Mouse (Mus musculus): ENCODE results near the gene Lalba.
"Not testable (repeated sequence)": the region's sequence is repeated elsewhere in the genome, so short reads cannot be mapped to it uniquely, and the experiment has no call there.

The Lalba gene

DNA sequence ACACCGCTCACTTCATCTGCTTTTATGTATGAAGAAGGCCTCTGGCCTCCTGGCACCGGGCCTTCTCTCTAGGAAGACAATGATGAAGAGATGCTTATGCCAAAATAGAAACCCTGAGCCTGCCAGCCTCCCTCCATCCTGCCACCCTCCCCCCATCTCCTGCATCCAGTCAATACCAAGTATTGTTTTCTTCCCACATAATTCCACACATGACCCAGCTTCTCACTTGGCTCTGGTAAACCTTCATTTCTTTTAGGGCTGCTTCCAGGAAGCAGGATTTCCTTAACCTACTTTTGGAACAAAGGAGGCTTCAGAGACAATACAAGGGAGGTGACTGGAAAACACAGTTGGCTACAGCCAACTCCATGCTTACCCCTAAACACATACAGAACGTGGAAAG is at the start of gene Lalba:
Lalba (minus strand) TSS at position 21 of the 400 bp plus-strand sequence.
- in situ Hi-C loops (cut with MboI) = no loop called here

GRCm38 (mm10) chr15:98532281-98532680 is 49.8 kb upstream of the Lalba start:
- in situ Hi-C loops (cut with MboI) = no loop called here

DNA sequence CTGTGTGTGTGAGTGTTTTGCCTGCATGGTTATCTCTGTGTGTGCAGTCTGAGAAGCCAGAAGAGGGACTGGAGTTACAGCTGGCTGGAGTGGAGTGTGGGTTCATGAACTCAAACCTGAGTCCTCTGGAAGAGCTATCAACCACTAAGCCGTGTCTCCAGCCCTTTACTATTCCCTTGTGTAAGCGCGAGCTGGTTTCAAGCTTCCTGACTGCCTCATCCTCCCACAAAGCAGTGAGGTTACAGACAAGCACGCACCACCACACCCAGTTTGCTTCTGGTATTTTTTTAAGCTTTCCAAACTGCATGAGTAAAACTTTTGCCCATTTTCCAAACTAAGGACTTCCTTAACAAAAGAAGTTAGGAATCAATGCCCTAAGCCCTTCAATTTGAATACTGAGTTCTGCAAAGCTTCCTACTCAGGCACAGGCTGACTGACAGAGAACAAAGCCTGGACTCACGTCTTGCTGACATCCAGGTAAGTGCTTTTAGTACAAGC is 45.6 kb upstream of the Lalba start:
- in situ Hi-C loops (cut with MboI) = no loop called here

DNA sequence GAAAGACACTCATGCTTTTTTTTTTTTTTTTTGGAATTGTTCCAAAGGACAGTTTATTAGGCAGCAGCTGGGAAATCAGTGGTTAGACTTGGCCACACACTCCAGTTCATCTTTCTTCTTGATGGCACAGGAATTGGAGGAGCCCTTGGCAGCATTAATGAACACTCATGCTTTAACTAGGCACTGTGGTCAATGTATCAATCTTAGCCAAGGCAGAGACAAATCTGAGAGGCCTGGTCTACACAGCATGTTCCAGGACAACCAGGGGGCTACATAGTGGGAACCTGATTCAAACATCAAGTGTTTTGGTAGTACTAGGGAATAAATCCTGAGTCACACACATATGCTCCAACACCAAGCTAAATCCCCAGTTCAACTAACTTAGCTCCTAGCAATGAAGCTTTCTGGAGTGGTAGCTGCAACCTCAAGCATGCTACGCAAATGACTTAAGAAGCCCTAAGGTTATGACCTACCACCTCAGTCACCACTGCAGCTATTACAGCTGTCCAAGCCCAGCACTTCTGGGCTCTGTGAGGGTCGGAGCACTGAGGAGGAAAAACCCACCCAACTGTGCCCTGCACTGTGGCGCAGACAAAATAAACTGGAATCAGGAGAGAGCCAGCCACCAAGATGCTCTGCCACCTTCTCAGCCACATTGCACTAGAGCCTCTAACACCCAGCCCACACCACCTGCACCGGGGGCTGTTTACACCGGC is 44.7 kb upstream of the Lalba start:
- in situ Hi-C loops (cut with MboI) = no loop called here

GRCm38 (mm10) chr15:98526057-98526456 is 43.5 kb upstream of the Lalba start:
- in situ Hi-C loops (cut with MboI) = no loop called here

DNA sequence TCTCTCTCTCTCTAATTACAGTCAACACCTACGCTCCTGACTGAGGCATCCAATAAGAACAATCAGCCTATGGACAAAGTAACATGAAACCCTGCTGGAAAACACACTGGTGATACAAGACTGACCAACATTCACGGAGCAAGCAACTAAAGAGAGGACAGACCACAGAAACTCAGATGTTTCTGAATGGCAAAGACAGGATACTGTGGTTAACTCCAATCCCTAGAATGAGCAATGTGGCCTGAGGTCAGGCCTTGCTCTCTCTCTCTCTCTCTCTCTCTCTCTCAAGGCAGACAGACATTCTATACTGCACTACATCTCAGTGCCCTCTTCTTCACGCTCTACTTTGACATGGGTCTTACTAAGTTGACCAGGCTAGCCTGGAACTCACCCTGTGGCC is 38.7 kb upstream of the Lalba start:
- in situ Hi-C loops (cut with MboI) = no loop called here

- in situ Hi-C loops (cut with MboI) = no loop called here
These were observed 35.1 kb upstream of the Lalba start for GRCm38 (mm10) chr15:98517380-98518355.

- in situ Hi-C loops (cut with MboI) = not testable (repeated sequence)
These were observed 32.3 kb upstream of the Lalba start for GRCm38 (mm10) chr15:98514845-98515244.

- in situ Hi-C loops (cut with MboI) = no loop called here
These were observed 31.6 kb upstream of the Lalba start for GRCm38 (mm10) chr15:98514146-98514545.

DNA sequence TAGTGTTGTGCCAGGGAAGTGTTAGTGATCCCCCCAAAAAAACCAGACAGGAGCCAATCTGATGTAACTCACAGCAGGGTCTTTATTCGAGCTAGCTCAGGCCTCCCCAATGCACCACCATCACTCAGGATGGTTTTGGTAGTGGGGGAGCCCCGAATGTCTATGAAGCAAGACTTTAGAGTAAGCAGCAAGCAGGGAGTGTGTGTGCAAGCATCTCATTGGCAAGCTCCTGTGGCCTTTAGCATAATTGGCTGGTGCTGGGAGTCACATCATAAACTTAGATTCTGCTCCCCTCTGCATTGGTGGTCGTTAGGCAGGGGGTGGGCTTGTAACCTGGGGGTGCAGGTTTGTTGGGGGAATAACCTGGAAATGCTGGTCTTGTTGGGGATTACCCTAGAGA is 31.2 kb upstream of the Lalba start:
- in situ Hi-C loops (cut with MboI) = not testable (repeated sequence)

DNA sequence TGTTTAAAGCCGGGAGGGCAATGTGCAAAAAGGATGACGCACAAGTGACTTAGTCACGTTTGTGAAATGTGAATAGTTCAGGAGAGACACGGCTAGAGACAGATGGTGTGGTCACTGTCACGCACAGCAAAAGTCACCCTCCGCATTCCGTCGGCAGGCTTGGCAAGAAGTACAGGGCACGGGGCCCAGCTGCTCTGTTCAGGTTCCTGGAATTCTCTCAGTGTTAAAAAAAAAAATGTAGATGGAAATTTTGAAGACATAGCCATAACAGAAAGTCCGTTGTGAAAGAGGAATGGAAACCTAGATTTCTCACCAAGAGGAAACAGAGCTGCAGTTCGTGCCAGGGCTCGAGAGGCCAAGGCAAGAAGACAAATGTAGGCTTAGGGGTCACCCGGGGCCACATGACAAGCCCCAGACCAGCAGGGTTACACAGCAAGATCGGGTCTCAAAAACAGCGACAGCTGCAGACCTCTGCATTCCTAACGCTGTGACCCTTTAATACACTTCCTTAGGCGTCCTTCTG is 30.3 kb upstream of the Lalba start:
- in situ Hi-C loops (cut with MboI) = no loop called here

GRCm38 (mm10) chr15:98512232-98512631 is 29.7 kb upstream of the Lalba start:
- in situ Hi-C loops (cut with MboI) = no loop called here

DNA sequence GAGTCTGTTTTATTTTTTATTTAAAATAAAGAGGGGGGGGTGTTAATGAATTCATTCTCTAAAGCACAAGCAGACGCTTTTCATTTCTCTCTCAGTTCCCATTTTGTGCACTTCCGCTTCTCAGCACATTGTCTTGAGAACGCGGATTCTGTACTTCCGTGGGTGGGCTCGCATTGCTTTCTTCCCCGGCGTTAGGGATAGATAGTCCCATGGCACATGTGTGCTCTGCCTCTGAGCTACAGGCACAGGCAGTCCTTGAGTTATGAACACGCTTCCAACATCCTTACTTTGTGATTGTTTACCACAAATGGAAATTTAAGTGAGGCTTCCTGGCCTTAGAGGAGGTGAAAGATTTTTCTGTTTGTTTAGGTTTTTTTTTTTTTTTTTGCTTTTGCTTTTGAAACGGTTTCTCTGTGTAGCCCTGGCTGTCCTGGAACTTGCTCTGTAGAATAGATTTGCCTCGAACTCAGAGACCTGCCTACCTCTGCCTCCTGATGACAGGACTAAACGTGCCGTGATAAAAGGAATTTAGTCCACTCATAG is 28.9 kb upstream of the Lalba start:
- in situ Hi-C loops (cut with MboI) = no loop called here

- in situ Hi-C loops (cut with MboI) = no loop called here
These were observed 28.2 kb upstream of the Lalba start for GRCm38 (mm10) chr15:98510438-98511385.

GRCm38 (mm10) chr15:98509387-98509786 is 26.9 kb upstream of the Lalba start:
- in situ Hi-C loops (cut with MboI) = loop anchor here (10.0 kb wide), 1 partner anchor 105 kb away; the partner anchor contains the start of gene Adcy6

GRCm38 (mm10) chr15:98507321-98507720 is 24.8 kb upstream of the Lalba start:
- in situ Hi-C loops (cut with MboI) = loop anchor here (10.0 kb wide), 1 partner anchor 107 kb away; the partner anchor contains the start of gene Adcy6

- in situ Hi-C loops (cut with MboI) = loop anchor here (10.0 kb wide), 1 partner anchor 108 kb away; the partner anchor contains the start of gene Adcy6
These were observed 23.9 kb upstream of the Lalba start for GRCm38 (mm10) chr15:98506253-98506957.

- in situ Hi-C loops (cut with MboI) = loop anchor here (10.0 kb wide), 1 partner anchor 110 kb away; the partner anchor contains the start of gene Adcy6
These were observed 22.0 kb upstream of the Lalba start for GRCm38 (mm10) chr15:98504514-98504913.

DNA sequence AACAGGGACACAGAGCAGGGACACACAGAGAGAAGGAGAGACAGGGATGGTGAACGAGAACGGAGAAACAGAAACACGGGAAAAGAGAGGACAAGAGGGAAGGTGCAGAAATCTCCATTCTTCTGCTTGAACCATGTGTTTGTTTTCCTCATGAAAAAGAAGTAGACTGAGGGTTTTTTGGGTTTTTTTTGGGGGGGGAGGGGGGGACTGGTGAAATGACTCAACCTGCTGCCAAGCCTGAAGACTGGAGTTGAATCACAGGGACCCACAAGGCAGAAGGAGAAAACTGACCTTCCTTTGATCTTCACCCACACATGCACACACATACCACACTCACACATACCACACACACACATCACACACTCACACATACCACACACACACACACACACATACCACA is 20.8 kb upstream of the Lalba start:
- in situ Hi-C loops (cut with MboI) = loop anchor here (10.0 kb wide), 1 partner anchor 111 kb away; the partner anchor contains the start of gene Adcy6

DNA sequence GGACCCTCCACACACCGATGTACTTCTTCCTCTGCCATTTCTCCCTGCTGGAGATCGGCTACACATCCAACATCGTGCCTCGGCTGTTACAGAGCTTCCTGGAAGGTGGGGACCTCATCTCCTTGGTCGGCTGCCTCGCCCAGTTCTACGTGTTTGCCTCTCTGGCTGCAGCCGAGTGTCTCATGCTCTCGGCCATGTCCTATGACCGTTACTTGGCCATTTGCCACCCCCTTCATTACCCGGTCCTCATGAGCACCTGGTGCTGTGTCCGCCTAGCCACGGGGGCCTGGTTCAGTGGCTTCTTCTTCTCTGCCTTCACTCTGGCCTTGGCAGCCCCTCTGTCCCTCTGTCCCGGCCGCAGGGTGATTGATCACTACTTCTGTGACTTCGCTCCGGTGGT is 15.1 kb upstream of the Lalba start:
- in situ Hi-C loops (cut with MboI) = no loop called here
